Mouse (Mus musculus) midbrain, postnatal 0 days (tissue): ENCODE data around the gene Eif1. TPM values are rescaled to one million over a fixed set of nuclear protein-coding genes. Genes with fewer than 3 reads are reported as not detected.
A peak's percentile ranks its signal among the peaks of the same experiment; 100 is the strongest.

ENCODE experiments used
- ATAC-seq: fragments of 200-750 bp; cut with Nextera tagmentation; 2 replicates; pipeline ENCODE4 v1.8.0; 2017; ENCODE audit warnings: moderate number of reproducible peaks, mild to moderate bottlenecking, moderate TSS enrichment, moderate library complexity; ENCODE audit not compliant: low FRiP score
- DNase-seq: peaks from one replicate; pipeline ENCODE4 v3.0.0-alpha.2; 2015; ENCODE audit warnings: low spot score
- H3K27ac ChIP-seq: fragments of 300-500 bp; sonication (generic); 2 replicates; pipeline ENCODE4 v1.5.1; 2014; ENCODE audit warnings: low read depth, mild to moderate bottlenecking, low read length, mixed read lengths
- H3K27me3 ChIP-seq: fragments of 300-500 bp; sonication (generic); 2 replicates; pipeline ENCODE4 v1.6.1; 2014; ENCODE audit warnings: low read length, control low read depth, mixed read lengths; ENCODE audit not compliant: insufficient read depth
- H3K36me3 ChIP-seq: fragments of 300-500 bp; sonication (generic); 2 replicates; pipeline ENCODE4 v1.6.1; 2014; ENCODE audit warnings: low read length, control low read depth, mixed read lengths; ENCODE audit not compliant: insufficient read depth
- H3K4me1 ChIP-seq: fragments of 300-500 bp; sonication (generic); 2 replicates; pipeline ENCODE4 v1.6.1; 2014; ENCODE audit warnings: mild to moderate bottlenecking, control low read depth, antibody characterized with exemption, low read length, mixed read lengths; ENCODE audit not compliant: insufficient read depth
- H3K4me2 ChIP-seq: fragments of 300-500 bp; sonication (generic); 2 replicates; pipeline ENCODE4 v1.6.1; 2014; ENCODE audit warnings: low read depth, mild to moderate bottlenecking, low read length, mixed read lengths; ENCODE audit not compliant: poor library complexity, severe bottlenecking
- H3K4me3 ChIP-seq: fragments of 300-500 bp; sonication (generic); 2 replicates; pipeline ENCODE4 v1.5.1; 2014; ENCODE audit warnings: low read depth, mild to moderate bottlenecking, low read length, moderate library complexity
- H3K9ac ChIP-seq: fragments of 300-500 bp; sonication (generic); replicated peaks from 2 replicates; pipeline ENCODE4 v1.6.1; 2014; ENCODE audit warnings: mild to moderate bottlenecking, low read length, moderate library complexity, mixed read lengths; ENCODE audit not compliant: poor library complexity, severe bottlenecking
- H3K9me3 ChIP-seq: fragments of 300-500 bp; sonication (generic); 2 replicates; pipeline ENCODE4 v1.6.1; 2016; ENCODE audit warnings: low read length, control low read depth
- CTCF ChIP-seq: IDR thresholded peaks from 2 replicates; pipeline ENCODE4 v1.5.1; 2016; ENCODE audit warnings: antibody characterized with exemption, mild to moderate bottlenecking
- WGBS: fragments of 180-500 bp; shearing (Covaris S2); extraction: QIAGEN DNeasy Blood & Tissue Kit; methylation state at CpG from one replicate; pipeline ENCODE4 v1.1.7; 2014; 5-methylcytosine and 5-hydroxymethylcytosine counted together
- polyA plus RNA-seq: library from polyadenylated mRNA; unstranded; fragments of >200 nt; fragmentation: Nextera tagmentation; extraction: Ambion mirVana; gene quantifications from 2 replicates; pipeline ENCODE4 v1.2.1, GENCODE M21; 2015
- total RNA-seq: library from RNA; depleted of rRNA; stranded (reverse); fragments of >200 nt; gene quantifications from 2 replicates; pipeline ENCODE4 v1.2.3, GENCODE M21; 2014

Eif1 gene
- total and polyA plus RNA-seq, 2 experiments from 2014 or later = 84.7 to 1,297 TPM

GRCm38 (mm10) chr11:100332766-100333515, 13.3 kb downstream of the Eif1 start:
- Histone ChIP-seq H3K27ac (peak overlapping the region; percentile 82), H3K4me1 (peaks cover 22% of the 10 kb centered on the region; the same call in 1 of the 2 replicates), H3K36me3 (no peaks in the 10 kb centered on the region), H3K4me3 (no peak overlapping the region), H3K9me3 (no peaks in the 10 kb centered on the region), H3K4me2 (peak overlapping the region; percentile 32), H3K27me3 (no peaks in the 10 kb centered on the region), H3K9ac (no peak overlapping the region)
- ATAC-seq (peak; percentile 75), DNase-seq (peak; percentile 80)
- TF ChIP-seq CTCF = no peak
- 17% methylated on average over 9 of the region's 9 CpGs for WGBS

DNA sequence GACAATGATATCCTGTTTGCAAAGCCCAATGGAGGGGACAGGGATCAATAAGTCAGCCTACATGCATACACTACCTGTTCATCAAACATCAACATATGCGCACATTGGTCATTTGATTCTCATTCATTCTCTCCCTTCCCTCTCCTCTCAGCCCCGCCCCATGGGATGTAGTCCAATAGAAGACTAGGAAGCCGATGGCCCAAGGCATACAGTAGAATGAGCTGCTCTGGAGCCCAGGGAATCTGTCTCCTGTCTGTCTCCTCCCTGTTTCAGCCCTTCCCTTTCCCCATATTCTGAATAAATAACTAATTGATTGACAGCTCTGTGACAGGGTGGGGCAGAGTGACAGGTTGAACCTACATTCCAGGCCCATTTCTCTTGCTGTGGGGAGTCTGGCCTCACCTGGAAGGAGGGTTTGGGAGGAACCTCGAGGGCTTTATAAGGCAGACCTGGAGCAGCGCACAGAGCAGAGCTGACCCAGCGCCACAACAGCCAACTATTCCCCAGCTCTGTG, 14.3 kb downstream of the Eif1 start, which contains the start of gene Gast:
Gene Gast (plus strand): TSS at position 464 of the 514 bp plus-strand sequence.
- no peak within 1 kb of the TSS for H3K4me3 ChIP-seq
- peaks cover 22% of the 10 kb centered on the region; the same call in 1 of the 2 replicates for H3K4me1 ChIP-seq
- ATAC-seq (no peak), DNase-seq (no peak)
- WGBS = 75% methylated on average over 6 of the region's 6 CpGs
- H3K4me2 ChIP-seq = peak within 1 kb of the TSS; percentile 32; the same call in 1 of the 2 replicates
- H3K27ac ChIP-seq = peak within 1 kb of the TSS; percentile 82
- no peak within 1 kb of the TSS for H3K9ac ChIP-seq
- no peaks in the 10 kb centered on the region for H3K9me3 ChIP-seq
- TF ChIP-seq CTCF = no peak
- no peaks in the 10 kb centered on the region for H3K36me3 ChIP-seq
- no peaks in the 10 kb centered on the region for H3K27me3 ChIP-seq

DNA sequence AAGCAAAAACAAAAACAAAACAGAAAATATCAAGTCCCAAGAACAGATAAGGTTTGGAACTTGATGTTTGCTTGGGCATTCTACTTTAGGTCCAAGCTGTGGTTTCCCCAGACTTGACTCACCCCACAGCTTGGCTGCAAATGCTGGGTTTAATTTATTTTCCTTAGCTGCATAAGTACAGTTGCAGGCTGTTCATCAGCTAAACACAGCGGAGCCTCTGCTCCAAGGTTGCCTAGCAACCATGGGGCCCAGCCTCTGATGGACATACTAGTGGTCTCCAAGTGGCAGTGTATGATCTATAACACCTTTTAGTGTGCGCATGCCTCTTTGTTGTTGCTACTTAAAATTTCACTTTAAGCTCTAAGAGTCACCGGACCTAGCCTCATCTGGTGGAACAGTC, 16.0 kb downstream of the Eif1 start:
- no peak overlapping the region for H3K4me3 ChIP-seq
- H3K9me3 ChIP-seq = no peaks in the 10 kb centered on the region
- H3K4me1 ChIP-seq = peaks cover 17% of the 10 kb centered on the region; the same call in 1 of the 2 replicates
- no peak overlapping the region for H3K4me2 ChIP-seq
- no peak for ATAC-seq
- H3K9ac ChIP-seq = no peak overlapping the region
- DNase-seq = peak; percentile 76
- 23% methylated on average over 3 of the region's 3 CpGs for WGBS
- TF ChIP-seq CTCF = no peak
- peak overlapping the region; percentile 47; the same call in 1 of the 2 replicates for H3K27ac ChIP-seq
- H3K36me3 ChIP-seq = no peaks in the 10 kb centered on the region
- H3K27me3 ChIP-seq = no peaks in the 10 kb centered on the region

- H3K4me3 ChIP-seq = no peak overlapping the region
- no peaks in the 10 kb centered on the region for H3K9me3 ChIP-seq
- no peaks in the 10 kb centered on the region for H3K4me1 ChIP-seq
- ATAC-seq = no peak
- 94% methylated on average over 10 of the region's 10 CpGs for WGBS
- H3K27ac ChIP-seq = no peak overlapping the region
- no peak overlapping the region for H3K4me2 ChIP-seq
- no peaks in the 10 kb centered on the region for H3K36me3 ChIP-seq
- no peaks in the 10 kb centered on the region for H3K27me3 ChIP-seq
- TF ChIP-seq CTCF = no peak
- H3K9ac ChIP-seq = no peak overlapping the region
- DNase-seq = no peak
Measured at GRCm38 (mm10) chr11:100344269-100344668, 24.6 kb downstream of the Eif1 start.

- H3K9ac ChIP-seq = no peak overlapping the region
- H3K4me1 ChIP-seq = no peaks in the 10 kb centered on the region
- peak overlapping the region; percentile 9; the same call in 1 of the 2 replicates for H3K4me2 ChIP-seq
- H3K36me3 ChIP-seq = peaks cover 14% of the 10 kb centered on the region
- 31% methylated on average over 10 of the region's 10 CpGs for WGBS
- DNase-seq (peak; percentile 73), ATAC-seq (no peak)
- TF ChIP-seq CTCF = peak; percentile 78
- H3K27me3 ChIP-seq = no peaks in the 10 kb centered on the region
- no peak overlapping the region for H3K4me3 ChIP-seq
- H3K9me3 ChIP-seq = no peaks in the 10 kb centered on the region
- 0 out of 2 replicates have a peak overlapping the region, but pooled peaks have one; percentile 2 for H3K27ac ChIP-seq
Measured at GRCm38 (mm10) chr11:100352076-100352857, 32.6 kb downstream of the Eif1 start.
